Mouse (Mus musculus): ENCODE measurements around the gene Aqp8. TPM values are rescaled to one million over a fixed set of nuclear protein-coding genes. Genes with fewer than 3 reads are reported as not detected.

Aqp8 gene
- polyA plus RNA-seq, 3 experiments from 2014 or later, result not detected

DNA sequence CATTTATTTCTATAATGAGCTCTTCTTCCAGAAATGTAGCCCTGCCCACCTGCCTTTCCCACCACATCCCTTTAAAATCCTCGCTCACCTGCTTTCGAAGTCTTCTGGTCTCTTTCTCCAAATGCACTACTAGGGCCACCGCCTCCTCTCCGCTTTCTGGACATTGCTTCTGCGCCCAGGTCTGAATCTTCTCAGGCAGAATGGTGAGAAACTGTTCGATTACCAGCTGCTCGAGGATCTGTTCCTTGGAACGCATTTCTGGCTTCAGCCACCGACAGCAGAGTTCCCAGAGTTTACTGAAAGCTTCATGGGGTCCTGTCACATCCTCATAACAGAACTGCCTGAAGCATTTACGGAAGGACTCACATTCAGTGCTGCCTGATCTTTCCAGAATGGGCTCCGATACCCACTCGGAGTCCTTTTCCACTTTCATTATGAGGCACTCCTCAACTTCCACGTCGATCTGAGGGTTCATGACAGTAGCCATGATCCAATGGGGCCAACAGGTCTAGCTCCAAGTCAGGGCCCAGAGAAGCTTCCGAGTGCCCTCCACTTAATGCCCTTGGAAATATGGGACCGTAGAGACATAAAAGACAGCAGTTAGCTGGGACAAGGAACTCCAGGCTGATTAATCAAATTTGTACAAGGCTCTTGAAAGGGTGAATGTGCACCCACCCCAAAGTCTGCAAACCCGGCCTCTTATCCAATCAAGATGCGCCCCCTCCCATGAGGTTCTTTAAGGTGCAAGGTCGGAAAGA is 37.6 kb downstream of the Aqp8 start:
- ATAC-seq, result no peak

DNA sequence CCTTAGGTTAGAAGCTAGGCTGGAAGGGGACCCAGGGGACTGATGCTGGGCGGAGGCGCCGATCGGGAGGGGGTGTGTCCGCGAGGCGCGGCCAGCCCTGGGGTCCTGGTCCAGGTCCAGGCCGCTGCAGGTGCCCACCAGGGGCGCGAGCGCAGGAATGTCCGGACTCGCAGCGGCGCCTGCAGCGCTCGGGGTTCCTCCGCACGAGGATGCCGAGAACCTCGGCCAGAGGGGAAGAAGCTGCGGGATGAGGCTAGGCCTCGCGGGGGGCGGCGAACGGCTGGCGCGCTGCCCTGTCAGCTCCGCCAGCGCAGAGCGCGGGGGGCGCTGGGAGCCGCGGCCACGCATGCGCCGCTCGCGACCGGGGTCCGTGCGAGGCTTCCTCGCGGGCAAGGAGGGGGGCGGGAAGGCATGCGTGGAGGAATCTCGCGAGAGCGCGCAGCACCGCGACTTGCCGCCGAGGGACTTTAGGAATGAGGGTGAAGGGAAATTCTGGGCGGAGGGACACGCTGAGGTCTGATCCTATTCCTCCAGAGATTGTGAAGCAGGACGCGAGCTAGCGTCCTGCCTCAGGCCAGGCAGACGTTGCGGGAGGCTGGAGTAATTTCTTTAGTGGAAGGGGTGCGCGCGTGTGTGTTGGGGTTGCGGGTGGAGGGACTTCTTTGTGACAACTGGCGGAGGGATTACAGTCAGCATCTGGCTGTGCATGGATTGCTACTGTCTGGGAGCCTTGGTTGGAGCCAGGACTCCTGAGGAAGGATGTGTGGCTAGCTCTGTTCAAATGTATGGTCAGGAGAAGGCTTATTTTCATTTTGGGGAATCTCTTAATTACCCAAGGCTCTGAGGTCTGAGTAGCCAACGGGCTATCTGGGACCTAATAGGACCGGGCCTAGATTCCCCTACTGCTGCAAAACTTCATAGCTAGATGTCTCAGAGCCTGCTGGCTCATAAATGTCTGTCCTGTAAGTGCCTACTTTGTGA is 38.4 kb downstream of the Aqp8 start, which contains the start of gene Zkscan2:
Gene Zkscan2, minus strand, starts transcription at position 211 of the 981 bp plus-strand sequence.
- no peak for ATAC-seq

DNA sequence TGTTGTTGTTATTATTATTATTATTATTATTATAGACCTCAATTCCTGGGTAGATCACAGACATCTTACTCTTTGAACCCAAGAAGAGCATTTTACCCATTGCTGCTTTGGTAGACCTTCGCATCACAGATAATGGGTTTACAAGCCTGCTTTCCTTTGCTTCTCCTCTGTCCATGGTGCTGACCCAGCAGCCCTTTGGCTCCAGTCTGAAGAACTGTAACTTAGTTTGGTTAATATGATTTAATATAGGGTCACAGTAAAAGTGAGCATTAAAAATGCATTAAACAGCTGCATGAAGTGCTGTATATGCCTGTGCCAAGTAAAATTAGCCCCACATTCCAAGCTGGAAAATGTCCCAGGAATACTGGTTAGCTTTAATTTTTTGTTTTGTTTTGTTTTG is 41.3 kb downstream of the Aqp8 start:
- ATAC-seq, result no peak

DNA sequence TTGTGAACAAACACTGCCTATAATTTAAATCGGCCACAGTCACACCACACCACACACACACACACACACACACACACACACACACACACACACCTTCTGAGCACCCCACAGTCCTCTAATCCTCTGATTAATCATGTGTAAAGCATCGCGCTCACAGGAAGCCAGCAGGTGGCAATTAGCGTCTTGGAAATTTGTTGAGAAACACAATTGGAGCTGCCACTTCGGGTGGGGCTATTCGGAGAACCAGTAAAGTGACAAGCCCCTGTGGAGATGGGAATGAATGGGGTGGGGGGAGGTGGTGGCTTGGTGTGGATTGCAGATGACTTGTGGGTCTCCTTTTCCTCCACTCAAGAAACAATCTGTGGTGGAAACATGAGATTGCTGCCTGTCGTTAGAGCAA is 45.9 kb downstream of the Aqp8 start:
- ATAC-seq, result no peak

Other genes with a start within 250 kb of the Aqp8 start
- gene Slc5a11, start 247.5 kb upstream of the Aqp8 start, polyA plus RNA-seq (2017; shearing (Covaris generic)), result 1 to 10 TPM in 1 of 3 experiments, under 1 TPM in 2; 0.27 to 1.9 (median 0.60) TPM
- gene Lcmt1, start 92.5 kb upstream of the Aqp8 start, polyA plus RNA-seq (2017; shearing (Covaris generic)), result 10 to 100 TPM; 28.0 to 33.4 (median 30.3) TPM
- gene Arhgap17, start 92.4 kb upstream of the Aqp8 start, polyA plus RNA-seq (2017; shearing (Covaris generic)), result 10 to 100 TPM; 19.5 to 23.4 (median 22.6) TPM
- not detected for gene Zkscan2, start 38.2 kb downstream of the Aqp8 start, polyA plus RNA-seq (2017; shearing (Covaris generic))